Mouse (Mus musculus): Measurements from ENCODE around the gene Pard3b. TPM values are rescaled to one million over a fixed set of nuclear protein-coding genes. Genes with fewer than 3 reads are reported as not detected.

Gene Pard3b
- polyA plus RNA-seq, 1 experiment from 2014 or later, result 25.5 TPM

GRCm38 (mm10) chr1:62522761-62523160, 884.1 kb downstream of the Pard3b start:
- Histone ChIP-seq H3K4me3 (no peak overlapping the region), H3K9me3 (no peaks in the 10 kb centered on the region), H3K4me2 (replicated peaks) (no peak overlapping the region), H3K27ac (no peak overlapping the region), H3K36me3 (no peaks in the 10 kb centered on the region), H3K27me3 (no peaks in the 10 kb centered on the region), H3K4me1 (no peaks in the 10 kb centered on the region), H3K9ac (no peak overlapping the region)
- ATAC-seq (ENCODE audit: insufficient number of reproducible peaks, insufficient read depth, low FRiP score, low TSS enrichment), result no peak
- WGBS, result 27% methylated on average over 2 of the region's 2 CpGs

- no peak for ATAC-seq (ENCODE audit: insufficient number of reproducible peaks, insufficient read depth, low FRiP score, low TSS enrichment)
- WGBS, result 54% methylated on average over 7 of the region's 7 CpGs
Measured at GRCm38 (mm10) chr1:62527788-62528187, 889.2 kb downstream of the Pard3b start.

GRCm38 (mm10) chr1:62529941-62530340, 891.3 kb downstream of the Pard3b start:
- H3K4me3 ChIP-seq, result no peak overlapping the region
- WGBS, result 65% methylated on average over 8 of the region's 8 CpGs
- ATAC-seq (ENCODE audit: insufficient number of reproducible peaks, insufficient read depth, low FRiP score, low TSS enrichment), result no peak
- H3K9me3 ChIP-seq, result no peaks in the 10 kb centered on the region
- H3K36me3 ChIP-seq, result no peaks in the 10 kb centered on the region
- H3K9ac ChIP-seq, result no peak overlapping the region
- no peak overlapping the region for H3K4me2 ChIP-seq (replicated peaks)
- H3K27me3 ChIP-seq, result no peaks in the 10 kb centered on the region
- peaks cover 6% of the 10 kb centered on the region; the same call in 1 of the 2 replicates for H3K4me1 ChIP-seq
- no peak overlapping the region for H3K27ac ChIP-seq

More at GRCm38 (mm10) chr1:62527788-62528187, 889.2 kb downstream of the Pard3b start:
- no peak overlapping the region for H3K4me3 ChIP-seq
- H3K27ac ChIP-seq, result no peak overlapping the region
- no peak overlapping the region for H3K9ac ChIP-seq
- H3K4me2 ChIP-seq (replicated peaks), result no peak overlapping the region
- H3K27me3 ChIP-seq, result no peaks in the 10 kb centered on the region
- no peaks in the 10 kb centered on the region for H3K9me3 ChIP-seq
- peaks cover 6% of the 10 kb centered on the region; the same call in 1 of the 2 replicates for H3K4me1 ChIP-seq
- H3K36me3 ChIP-seq, result no peaks in the 10 kb centered on the region

- no peak overlapping the region for H3K4me2 ChIP-seq (replicated peaks)
- 54% methylated on average over 10 of the region's 10 CpGs for WGBS
- H3K9ac ChIP-seq, result no peak overlapping the region
- no peak overlapping the region for H3K4me3 ChIP-seq
- no peak overlapping the region for H3K27ac ChIP-seq
- ATAC-seq (ENCODE audit: insufficient number of reproducible peaks, insufficient read depth, low FRiP score, low TSS enrichment), result 0 out of 2 replicates have a peak, but pooled peaks have one; percentile 10
- peaks cover 6% of the 10 kb centered on the region; the same call in 1 of the 2 replicates for H3K4me1 ChIP-seq
- H3K27me3 ChIP-seq, result no peaks in the 10 kb centered on the region
- no peaks in the 10 kb centered on the region for H3K36me3 ChIP-seq
- H3K9me3 ChIP-seq, result no peaks in the 10 kb centered on the region
Measured at GRCm38 (mm10) chr1:62532426-62533126, 894.0 kb downstream of the Pard3b start.

GRCm38 (mm10) chr1:62548953-62549352, 910.3 kb downstream of the Pard3b start:
- Histone ChIP-seq H3K9ac (no peak overlapping the region), H3K36me3 (no peaks in the 10 kb centered on the region), H3K4me3 (no peak overlapping the region), H3K27ac (no peak overlapping the region), H3K27me3 (no peaks in the 10 kb centered on the region), H3K4me2 (replicated peaks) (no peak overlapping the region), H3K9me3 (no peaks in the 10 kb centered on the region), H3K4me1 (0 out of 2 replicates have a peak, but pooled peaks cover 5% of the 10 kb centered on the region)
- no peak for ATAC-seq (ENCODE audit: insufficient number of reproducible peaks, insufficient read depth, low FRiP score, low TSS enrichment)
- 84% methylated on average over 4 of the region's 4 CpGs for WGBS

GRCm38 (mm10) chr1:62550546-62550945, 911.9 kb downstream of the Pard3b start:
- Histone ChIP-seq H3K4me2 (replicated peaks) (no peak overlapping the region), H3K27me3 (no peaks in the 10 kb centered on the region), H3K9me3 (no peaks in the 10 kb centered on the region), H3K4me1 (0 out of 2 replicates have a peak, but pooled peaks cover 5% of the 10 kb centered on the region), H3K27ac (no peak overlapping the region), H3K4me3 (no peak overlapping the region), H3K9ac (no peak overlapping the region), H3K36me3 (no peaks in the 10 kb centered on the region)
- no peak for ATAC-seq (ENCODE audit: insufficient number of reproducible peaks, insufficient read depth, low FRiP score, low TSS enrichment)
- 34% methylated on average over 2 of the region's 2 CpGs for WGBS

- Histone ChIP-seq H3K9me3 (no peaks in the 10 kb centered on the region), H3K36me3 (no peaks in the 10 kb centered on the region), H3K4me3 (no peak overlapping the region), H3K27ac (no peak overlapping the region), H3K27me3 (no peaks in the 10 kb centered on the region), H3K4me1 (0 out of 2 replicates have a peak, but pooled peaks cover 5% of the 10 kb centered on the region), H3K4me2 (replicated peaks) (no peak overlapping the region), H3K9ac (no peak overlapping the region)
- no peak for ATAC-seq (ENCODE audit: insufficient number of reproducible peaks, insufficient read depth, low FRiP score, low TSS enrichment)
- WGBS, result 69% methylated on average over 6 of the region's 6 CpGs
Measured at GRCm38 (mm10) chr1:62551516-62551915, 912.9 kb downstream of the Pard3b start.

GRCm38 (mm10) chr1:62555838-62556237, 917.2 kb downstream of the Pard3b start:
- Histone ChIP-seq H3K27me3 (no peaks in the 10 kb centered on the region), H3K9me3 (no peaks in the 10 kb centered on the region), H3K36me3 (no peaks in the 10 kb centered on the region), H3K9ac (no peak overlapping the region), H3K4me3 (no peak overlapping the region), H3K4me1 (no peaks in the 10 kb centered on the region), H3K4me2 (replicated peaks) (no peak overlapping the region), H3K27ac (no peak overlapping the region)
- no peak for ATAC-seq (ENCODE audit: insufficient number of reproducible peaks, insufficient read depth, low FRiP score, low TSS enrichment)
- WGBS, result 47% methylated on average over 1 of the region's 1 CpGs

GRCm38 (mm10) chr1:62562987-62563386, 924.4 kb downstream of the Pard3b start:
- H3K27ac ChIP-seq, result peak overlapping the region; percentile 41; the same call in 1 of the 2 replicates

GRCm38 (mm10) chr1:62564245-62565119, 925.9 kb downstream of the Pard3b start:
- no peaks in the 10 kb centered on the region for H3K9me3 ChIP-seq
- WGBS, result 34% methylated on average over 13 of the region's 13 CpGs
- H3K4me3 ChIP-seq, result no peak overlapping the region
- peaks cover 21% of the 10 kb centered on the region for H3K4me1 ChIP-seq
- H3K27ac ChIP-seq, result no peak overlapping the region
- no peaks in the 10 kb centered on the region for H3K27me3 ChIP-seq
- no peaks in the 10 kb centered on the region for H3K36me3 ChIP-seq
- no peak overlapping the region for H3K9ac ChIP-seq
- ATAC-seq (ENCODE audit: insufficient number of reproducible peaks, insufficient read depth, low FRiP score, low TSS enrichment), result no peak
- no peak overlapping the region for H3K4me2 ChIP-seq (replicated peaks)

More at GRCm38 (mm10) chr1:62562987-62563386, 924.4 kb downstream of the Pard3b start:
- Histone ChIP-seq H3K36me3 (no peaks in the 10 kb centered on the region), H3K9me3 (no peaks in the 10 kb centered on the region), H3K4me1 (peaks cover 21% of the 10 kb centered on the region), H3K27me3 (no peaks in the 10 kb centered on the region), H3K9ac (no peak overlapping the region), H3K4me3 (no peak overlapping the region), H3K4me2 (replicated peaks) (0 out of 2 replicates have a peak overlapping the region, but pooled peaks have one; percentile 11)
- 29% methylated on average over 7 of the region's 7 CpGs for WGBS
- no peak for ATAC-seq (ENCODE audit: insufficient number of reproducible peaks, insufficient read depth, low FRiP score, low TSS enrichment)

GRCm38 (mm10) chr1:62565120-62565809, 926.6 kb downstream of the Pard3b start:
- Histone ChIP-seq H3K9me3 (no peaks in the 10 kb centered on the region), H3K27me3 (no peaks in the 10 kb centered on the region), H3K4me2 (replicated peaks) (no peak overlapping the region), H3K27ac (no peak overlapping the region), H3K4me3 (no peak overlapping the region), H3K4me1 (peaks cover 21% of the 10 kb centered on the region), H3K9ac (no peak overlapping the region), H3K36me3 (no peaks in the 10 kb centered on the region)
- WGBS, result 85% methylated on average over 9 of the region's 9 CpGs
- no peak for ATAC-seq (ENCODE audit: insufficient number of reproducible peaks, insufficient read depth, low FRiP score, low TSS enrichment)

Data from embryonic facial prominence, embryonic 12.5 days (tissue).